Mouse (Mus musculus) embryonic fibroblast, embryonic 13.5 days (primary cell): ENCODE measurements around the gene Patl2. TPM values are rescaled to one million over a fixed set of nuclear protein-coding genes. Genes with fewer than 3 reads are reported as not detected.

Experiments
- H3K27ac ChIP-seq: 2 replicates; pipeline ENCODE4 v1.5.1; 2012; ENCODE audit warnings: low read length, control low read depth, inconsistent platforms; ENCODE audit not compliant: insufficient read depth
- H3K4me1 ChIP-seq: 2 replicates; pipeline ENCODE4 v1.6.1; 2011; ENCODE audit warnings: low read length; ENCODE audit not compliant: control insufficient read depth, insufficient read depth
- H3K4me3 ChIP-seq: 2 replicates; pipeline ENCODE4 v1.5.1; 2011; ENCODE audit warnings: mild to moderate bottlenecking, control low read depth, low read length; ENCODE audit not compliant: insufficient read depth
- CTCF ChIP-seq: IDR thresholded peaks from 2 replicates; pipeline ENCODE4 v1.5.1; 2011; ENCODE audit warnings: mild to moderate bottlenecking, control low read depth, low read length, moderate library complexity, borderline replicate concordance; ENCODE audit not compliant: insufficient read depth
- POLR2A ChIP-seq: IDR thresholded peaks from 2 replicates; pipeline ENCODE4 v1.6.1; 2011; ENCODE audit warnings: low read depth, mild to moderate bottlenecking, control low read depth, low read length, moderate library complexity
- polyA plus RNA-seq: library from polyadenylated mRNA; stranded (reverse); fragments of >200 nt; gene quantifications from 2 replicates; pipeline ENCODE4 v1.2.4, GENCODE M21; 2011; ENCODE audit warnings: low read depth; ENCODE audit not compliant: missing spikeins, insufficient read length

Patl2 gene
- polyA plus RNA-seq, 1 experiment, result not detected

GRCm38 (mm10) chr2:122148242-122148917, 37.6 kb downstream of the Patl2 start:
- Histone ChIP-seq H3K4me3 (peak overlapping the region; percentile 83), H3K4me1 (0 out of 2 replicates have a peak, but pooled peaks cover 6% of the 10 kb centered on the region), H3K27ac (peak overlapping the region; percentile 60)
- TF ChIP-seq POLR2A (no peak), CTCF (no peak)

- Histone ChIP-seq H3K4me3 (peak within 1 kb of the TSS; percentile 83), H3K27ac (peak within 1 kb of the TSS; percentile 60), H3K4me1 (0 out of 2 replicates have a peak, but pooled peaks cover 6% of the 10 kb centered on the region)
- TF ChIP-seq CTCF (no peak), POLR2A (peak; percentile 100)
These were observed 38.3 kb downstream of the Patl2 start, which contains the start of gene B2m for GRCm38 (mm10) chr2:122147508-122148241. B2m (plus strand) TSS chr2:122147686.

GRCm38 (mm10) chr2:122146687-122147086, 39.3 kb downstream of the Patl2 start:
- Histone ChIP-seq H3K27ac (0 out of 2 replicates have a peak overlapping the region, but pooled peaks have one; percentile 21), H3K4me1 (0 out of 2 replicates have a peak, but pooled peaks cover 6% of the 10 kb centered on the region), H3K4me3 (no peak overlapping the region)
- no peak for TF ChIP-seq POLR2A
- no peak for TF ChIP-seq CTCF

DNA sequence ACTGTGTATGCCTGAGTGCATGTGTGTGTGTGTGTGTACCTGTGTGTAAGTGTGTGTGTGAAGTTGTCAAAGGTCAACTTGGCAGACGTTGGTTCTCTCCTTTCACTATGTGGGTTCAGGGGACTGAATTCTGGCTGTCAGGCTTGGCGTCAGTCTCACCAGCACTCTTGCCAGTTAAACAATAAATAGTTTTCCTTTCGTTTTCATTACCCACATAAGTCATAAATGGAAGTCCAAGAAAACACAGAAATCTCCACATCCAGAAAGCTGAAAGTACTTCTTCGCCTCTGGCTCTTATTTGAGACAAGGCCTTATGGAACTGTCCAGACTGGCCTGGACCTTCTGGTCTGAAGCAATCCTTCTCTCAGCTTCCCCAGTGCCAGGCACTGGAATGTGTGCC, 40.2 kb downstream of the Patl2 start:
- no peak overlapping the region for H3K4me3 ChIP-seq
- no peak overlapping the region for H3K27ac ChIP-seq
- TF ChIP-seq CTCF (no peak), POLR2A (no peak)
- H3K4me1 ChIP-seq, result 0 out of 2 replicates have a peak, but pooled peaks cover 6% of the 10 kb centered on the region

DNA sequence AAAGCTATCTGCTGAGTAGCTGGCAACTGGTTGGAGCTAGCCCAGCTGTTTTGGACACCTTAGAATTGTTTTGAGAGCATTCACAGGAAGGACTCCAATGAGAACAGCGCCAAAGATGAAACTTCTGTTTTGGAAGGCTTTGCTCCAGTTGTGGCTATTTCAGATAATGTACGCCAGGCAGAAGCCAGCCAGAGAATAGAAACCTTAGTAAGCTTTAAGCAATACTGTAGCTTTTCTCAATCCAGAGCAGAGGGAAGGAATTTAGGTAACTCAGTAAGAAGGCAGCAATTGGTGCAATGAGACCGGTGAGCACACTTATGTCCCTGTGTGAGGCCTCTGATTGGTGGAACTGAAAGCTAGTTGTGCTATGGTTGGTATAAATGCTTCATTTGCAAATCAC, 42.9 kb downstream of the Patl2 start:
- Histone ChIP-seq H3K27ac (no peak overlapping the region), H3K4me1 (no peaks in the 10 kb centered on the region), H3K4me3 (no peak overlapping the region)
- no peak for TF ChIP-seq CTCF
- no peak for TF ChIP-seq POLR2A

GRCm38 (mm10) chr2:122141332-122141967, 44.5 kb downstream of the Patl2 start:
- H3K4me3 ChIP-seq, result no peak overlapping the region
- no peak overlapping the region for H3K27ac ChIP-seq
- no peaks in the 10 kb centered on the region for H3K4me1 ChIP-seq
- TF ChIP-seq POLR2A (no peak), CTCF (no peak)

- TF ChIP-seq CTCF (no peak), POLR2A (no peak)
- Histone ChIP-seq H3K4me3 (no peak overlapping the region), H3K27ac (no peak overlapping the region)
These were observed 45.2 kb downstream of the Patl2 start for GRCm38 (mm10) chr2:122140815-122141214.

DNA sequence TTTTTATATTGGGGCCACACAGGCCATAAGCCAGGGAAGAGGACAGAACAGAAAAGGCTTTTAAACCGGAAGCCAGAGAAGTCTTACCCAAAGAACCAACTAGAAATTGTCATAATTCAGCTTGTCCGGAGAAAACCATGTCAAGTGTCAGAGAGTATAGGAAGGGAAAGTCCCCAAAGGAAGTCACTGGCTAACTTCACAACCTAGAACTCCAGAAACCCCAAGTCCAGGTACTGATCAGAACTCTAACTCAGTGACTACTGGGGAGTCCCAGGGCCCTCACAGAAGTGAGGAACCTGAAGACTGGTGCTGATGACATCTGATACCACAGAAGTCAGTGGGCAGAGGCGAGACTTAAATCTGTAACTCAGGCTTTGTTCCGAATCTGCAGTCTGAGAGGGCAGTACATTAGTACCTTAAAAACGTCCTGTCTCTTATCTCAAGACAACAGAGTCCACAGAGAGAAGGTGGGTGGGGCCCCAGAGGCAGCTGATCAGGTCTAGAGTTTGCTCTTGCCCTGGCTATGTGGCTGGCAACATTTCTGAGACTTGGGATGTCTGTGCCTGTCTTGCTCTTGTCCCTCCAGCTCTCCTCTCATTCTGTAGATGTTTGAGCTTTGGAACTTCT, 48.0 kb downstream of the Patl2 start:
- H3K27ac ChIP-seq, result no peak overlapping the region
- H3K4me3 ChIP-seq, result no peak overlapping the region
- no peak for TF ChIP-seq POLR2A
- TF ChIP-seq CTCF, result no peak
- H3K4me1 ChIP-seq, result no peaks in the 10 kb centered on the region

More at GRCm38 (mm10) chr2:122140815-122141214, 45.2 kb downstream of the Patl2 start:
- H3K4me1 ChIP-seq, result no peaks in the 10 kb centered on the region

DNA sequence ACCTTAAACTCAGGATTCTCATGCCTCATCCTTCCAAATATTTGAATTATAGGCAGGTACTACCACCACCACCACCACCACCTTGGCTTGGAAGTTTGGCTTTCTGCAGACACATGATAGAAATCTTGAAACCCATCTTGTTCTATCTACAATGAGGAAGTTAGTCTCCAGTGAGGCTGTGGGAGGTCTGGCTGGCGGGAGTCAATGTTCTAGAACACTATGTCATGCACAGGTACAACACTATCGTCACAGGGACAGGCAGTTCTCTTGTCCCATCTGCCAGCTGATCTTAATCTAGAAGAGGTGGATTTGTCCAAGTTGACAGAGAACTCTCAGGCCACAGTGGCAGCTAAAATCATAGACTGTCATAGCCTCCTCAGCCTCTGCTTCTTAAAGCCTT, 53.4 kb downstream of the Patl2 start:
- Histone ChIP-seq H3K4me3 (no peak overlapping the region), H3K4me1 (peaks cover 3% of the 10 kb centered on the region; the same call in 1 of the 2 replicates), H3K27ac (no peak overlapping the region)
- TF ChIP-seq POLR2A, result no peak
- TF ChIP-seq CTCF, result no peak
